32 mouse cellular contexts compared by ENCODE assay signal in genomic region chr1:164468329-164468728, GRCm38 (mm10).
"Had no signal": no experiment of that assay in that cellular context is flagged by ENCODE, and none has a peak within 500 bp of the region (broad histone marks: within the 10 kb centered on the region; RNA-seq: fewer than 3 reads in every experiment).

No protein-coding gene starts in this region.

- H3K4me1 ChIP-seq: heart, embryonic 15.5 days; hindbrain, embryonic 10.5 days; hindbrain, embryonic 12.5 days; hindbrain, embryonic 13.5 days; hindbrain, embryonic 15.5 days; intestine, embryonic 15.5 days; kidney, embryonic 15.5 days had no signal

- H3K9ac ChIP-seq: heart, embryonic 13.5 days; heart, embryonic 15.5 days; hindbrain, embryonic 12.5 days; hindbrain, embryonic 13.5 days; hindbrain, embryonic 14.5 days; hindbrain, embryonic 15.5 days; intestine, embryonic 15.5 days; kidney, embryonic 15.5 days had no signal

- DNase-seq: heart, postnatal 10 days; heart, postnatal 14 days; heart, postnatal 36 days; heart, postnatal 4 days; kidney, adult 11 months; kidney, adult 18-20 months; kidney, adult 2 months; kidney, adult 8-10 months; kidney, postnatal 10 days; kidney, postnatal 14 days; kidney, postnatal 4 days; layer of hippocampus, adult 9-11 months; layer of hippocampus, postnatal 36 days had no signal

- H3K4me2 ChIP-seq: heart, embryonic 11.5 days; heart, embryonic 13.5 days; heart, embryonic 15.5 days; hindbrain, embryonic 12.5 days; hindbrain, embryonic 13.5 days; hindbrain, embryonic 14.5 days; hindbrain, embryonic 15.5 days; intestine, embryonic 15.5 days; kidney, embryonic 15.5 days had no signal

- H3K27ac ChIP-seq: heart, embryonic 10.5 days; heart, embryonic 13.5 days; heart, embryonic 15.5 days; hindbrain, embryonic 10.5 days; hindbrain, embryonic 12.5 days; hindbrain, embryonic 13.5 days; hindbrain, embryonic 14.5 days; hindbrain, embryonic 15.5 days; hindbrain, postnatal 0 days; intestine, embryonic 15.5 days; kidney, embryonic 15.5 days; kidney, postnatal 0 days; layer of hippocampus, adult 2 months; left cerebral cortex, adult 2 months had no signal

- H3K4me3 ChIP-seq: heart, embryonic 10.5 days; heart, embryonic 13.5 days; heart, embryonic 15.5 days; hindbrain, embryonic 10.5 days; hindbrain, embryonic 12.5 days; hindbrain, embryonic 13.5 days; hindbrain, embryonic 15.5 days; intestine, embryonic 15.5 days; kidney, embryonic 15.5 days; layer of hippocampus, adult 2 months; left cerebral cortex, adult 2 months had no signal

- H3K36me3 ChIP-seq: heart, embryonic 10.5 days; heart, embryonic 13.5 days; heart, embryonic 15.5 days; hindbrain, embryonic 10.5 days; hindbrain, embryonic 12.5 days; hindbrain, embryonic 13.5 days; hindbrain, embryonic 15.5 days; intestine, embryonic 15.5 days; kidney, embryonic 15.5 days had no signal

- H3K9me3 ChIP-seq: heart, embryonic 10.5 days; heart, embryonic 13.5 days; heart, embryonic 15.5 days; hindbrain, embryonic 10.5 days; hindbrain, embryonic 12.5 days; hindbrain, embryonic 13.5 days; hindbrain, embryonic 15.5 days; intestine, embryonic 15.5 days; kidney, embryonic 15.5 days had no signal

- ATAC-seq: hindbrain, embryonic 16.5 days; hindbrain, postnatal 0 days; inflammation-experienced regulatory T-cells, adult 6 months; intestine, embryonic 15.5 days; intestine, embryonic 16.5 days; intestine, postnatal 0 days had no signal

- H3K27me3 ChIP-seq: heart, embryonic 13.5 days; heart, embryonic 15.5 days; hindbrain, embryonic 12.5 days; hindbrain, embryonic 13.5 days; hindbrain, embryonic 15.5 days; intestine, embryonic 15.5 days; kidney, embryonic 15.5 days had no signal
